Mouse (Mus musculus) limb, embryonic 10.5 days (tissue): ENCODE measurements around the gene Cd34. TPM values are rescaled to one million over a fixed set of nuclear protein-coding genes. Genes with fewer than 3 reads are reported as not detected.

Source experiments
- DNase-seq: peaks from one replicate; pipeline ENCODE4 v3.0.0-alpha.2; 2017; ENCODE audit warnings: low spot score
- H3K27ac ChIP-seq: fragments of 300-500 bp; sonication (generic); 2 replicates; pipeline ENCODE4 v1.5.1; 2016; ENCODE audit warnings: mild to moderate bottlenecking
- H3K27me3 ChIP-seq: fragments of 300-500 bp; sonication (generic); 2 replicates; pipeline ENCODE4 v1.6.1; 2016; ENCODE audit warnings: low read depth, mild to moderate bottlenecking; ENCODE audit not compliant: poor library complexity, severe bottlenecking
- H3K36me3 ChIP-seq: fragments of 300-500 bp; sonication (generic); 2 replicates; pipeline ENCODE4 v1.6.1; 2016; ENCODE audit warnings: mild to moderate bottlenecking, moderate library complexity
- H3K4me1 ChIP-seq: fragments of 300-500 bp; sonication (generic); 2 replicates; pipeline ENCODE4 v1.6.1; 2016
- H3K4me3 ChIP-seq: fragments of 300-500 bp; sonication (generic); 2 replicates; pipeline ENCODE4 v1.5.1; 2016; ENCODE audit warnings: mild to moderate bottlenecking, moderate library complexity
- H3K9me3 ChIP-seq: fragments of 300-500 bp; sonication (generic); replicated peaks from 2 replicates; pipeline ENCODE4 v1.6.1; 2016; ENCODE audit warnings: mild to moderate bottlenecking
- WGBS: fragments of 180-500 bp; shearing (Covaris S2); methylation state at CpG from one replicate; pipeline ENCODE4 v1.1.7; 2016; 5-methylcytosine and 5-hydroxymethylcytosine counted together
- polyA plus RNA-seq: library from polyadenylated mRNA; unstranded; fragments of >200 nt; fragmentation: Nextera tagmentation; extraction: Ambion mirVana; gene quantifications from 2 replicates; pipeline ENCODE4 v1.2.1, GENCODE M21; 2016

The Cd34 gene
- polyA plus RNA-seq, 1 experiment from 2014 or later = 52.3 TPM

DNA sequence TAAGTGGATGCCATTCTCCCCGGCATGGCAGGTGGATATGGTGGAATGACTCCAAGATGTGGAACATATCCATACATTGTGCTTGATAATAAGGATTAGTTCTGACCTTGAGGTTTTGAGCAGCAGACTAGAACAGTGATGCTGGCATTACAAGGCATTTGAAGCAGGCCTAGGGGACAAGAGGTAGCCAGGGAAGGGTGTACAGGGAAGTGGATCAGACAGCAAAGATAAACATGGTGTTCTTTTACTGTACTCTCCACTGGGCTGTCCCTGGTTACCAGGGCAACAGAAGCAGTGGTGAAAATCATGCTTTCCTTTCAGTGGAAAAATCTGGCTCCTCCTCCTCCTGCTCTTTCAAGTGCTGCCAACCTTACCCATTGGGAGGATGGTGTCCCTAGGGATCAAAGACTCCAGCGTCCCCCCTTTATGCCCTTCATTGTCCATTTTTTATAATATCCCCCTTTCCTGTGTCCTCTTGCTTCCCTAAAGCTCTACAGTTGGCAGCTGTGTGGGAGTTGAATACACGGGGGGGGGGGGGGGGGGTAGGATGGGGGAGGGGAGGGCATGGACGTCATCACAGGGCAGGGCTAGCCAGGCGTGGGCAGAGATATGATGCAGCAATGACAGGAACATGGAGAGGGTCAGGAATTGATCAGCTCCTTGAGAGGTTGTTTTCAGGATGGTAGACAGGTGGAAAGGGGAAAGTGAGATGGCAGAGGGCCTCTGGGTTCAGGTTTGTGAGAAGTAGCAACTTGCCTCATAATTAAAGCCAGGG, 39.5 kb downstream of the Cd34 start:
- no peak overlapping the region for H3K27ac ChIP-seq
- DNase-seq = no peak
- no peaks in the 10 kb centered on the region for H3K36me3 ChIP-seq
- 73% methylated on average over 5 of the region's 5 CpGs for WGBS
- H3K27me3 ChIP-seq = peaks cover 23% of the 10 kb centered on the region
- no peaks in the 10 kb centered on the region for H3K9me3 ChIP-seq
- no peak overlapping the region for H3K4me3 ChIP-seq
- H3K4me1 ChIP-seq = peaks cover 13% of the 10 kb centered on the region

DNA sequence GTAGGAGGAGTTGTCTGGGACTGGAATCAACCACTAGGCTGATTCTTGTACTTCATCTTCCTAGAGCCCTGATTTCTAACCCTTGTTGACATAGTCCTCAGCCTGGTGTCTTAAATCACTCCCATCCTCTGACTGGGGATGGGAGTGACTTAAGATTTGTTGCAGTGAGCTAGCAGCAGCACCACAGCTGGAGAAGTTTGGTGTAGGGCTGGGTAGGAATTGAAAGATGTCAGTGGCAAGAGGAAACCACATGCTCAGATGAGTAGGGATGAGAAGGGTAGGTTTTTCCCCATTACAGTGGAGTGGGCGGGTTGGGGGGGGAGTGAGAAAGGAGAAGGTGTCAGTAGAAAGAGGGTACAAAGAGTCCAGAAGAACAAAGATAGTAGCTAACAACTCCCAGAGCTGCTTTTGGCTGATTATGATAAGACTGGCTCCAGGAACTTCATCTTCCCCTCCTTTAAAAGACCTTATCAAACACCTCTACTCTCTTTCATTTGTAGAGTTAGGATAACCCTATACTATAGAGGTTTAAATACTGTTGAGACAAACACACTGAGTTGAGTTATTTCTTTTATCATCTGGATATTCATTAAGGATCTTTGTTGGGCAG, 42.3 kb downstream of the Cd34 start:
- 61% methylated on average over 1 of the region's 1 CpGs for WGBS
- Histone ChIP-seq H3K4me1 (peaks cover 13% of the 10 kb centered on the region), H3K36me3 (no peaks in the 10 kb centered on the region), H3K27me3 (peaks cover 9% of the 10 kb centered on the region; the same call in 1 of the 2 replicates), H3K27ac (no peak overlapping the region), H3K9me3 (no peaks in the 10 kb centered on the region), H3K4me3 (no peak overlapping the region)
- no peak for DNase-seq

DNA sequence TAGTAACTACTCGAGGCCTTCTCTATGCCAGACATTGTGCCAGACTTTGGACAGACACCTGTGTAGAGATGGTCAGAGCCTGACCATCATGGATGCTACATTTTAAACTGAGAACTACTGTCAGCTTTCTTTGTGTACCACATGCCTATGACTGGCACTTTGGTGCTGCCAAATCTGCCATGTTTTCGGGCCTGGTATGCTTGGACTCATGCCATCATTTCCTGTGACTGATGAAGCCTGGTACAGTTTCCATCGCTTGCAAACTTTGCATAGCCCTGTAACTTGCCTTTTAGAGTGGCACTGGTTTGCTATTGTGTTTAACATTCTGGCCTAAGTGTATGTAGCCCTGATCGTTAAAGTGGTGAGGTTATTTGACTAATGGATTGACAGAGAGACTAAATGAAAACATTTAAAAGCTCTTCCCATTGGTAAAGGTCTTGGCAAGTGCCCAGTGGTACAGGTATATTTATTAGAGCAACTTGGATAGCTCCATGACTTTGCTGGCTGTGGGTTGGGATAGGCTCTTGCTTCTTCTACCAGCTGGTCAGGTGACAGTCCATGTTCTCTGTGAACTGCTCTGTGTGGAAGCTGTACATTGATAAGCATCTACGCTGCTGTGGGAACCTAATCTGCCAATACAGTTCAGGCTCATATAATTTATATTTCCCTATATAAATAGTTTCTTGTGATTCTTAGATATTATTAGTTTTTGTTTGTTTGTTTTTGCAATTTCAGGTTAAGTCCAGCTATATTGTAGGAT, 44.5 kb downstream of the Cd34 start:
- H3K9me3 ChIP-seq = no peaks in the 10 kb centered on the region
- H3K4me1 ChIP-seq = no peaks in the 10 kb centered on the region
- no peak for DNase-seq
- no peaks in the 10 kb centered on the region for H3K27me3 ChIP-seq
- no peaks in the 10 kb centered on the region for H3K36me3 ChIP-seq
- 91% methylated on average over 5 of the region's 5 CpGs for WGBS
- no peak overlapping the region for H3K4me3 ChIP-seq
- H3K27ac ChIP-seq = no peak overlapping the region

DNA sequence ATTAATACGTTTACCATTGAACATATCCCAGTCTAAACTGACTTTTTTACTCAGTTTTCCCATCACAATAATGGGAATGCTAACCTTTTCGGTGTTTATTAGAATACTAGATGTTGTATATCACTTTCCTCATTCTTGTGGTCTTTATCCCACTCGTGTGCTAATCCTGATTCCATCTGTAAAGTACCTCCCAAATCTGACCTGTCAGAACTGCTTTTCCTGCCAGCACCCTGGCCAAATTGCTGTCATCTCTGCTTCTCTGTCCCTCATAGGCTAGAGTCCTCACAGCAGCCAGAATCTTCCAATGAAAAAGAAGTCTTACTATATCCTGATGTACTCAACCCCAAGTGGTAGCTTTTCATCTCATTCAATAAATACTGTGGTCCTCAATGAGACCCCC, 46.3 kb downstream of the Cd34 start:
- DNase-seq = no peak
- WGBS = 83% methylated on average over 3 of the region's 3 CpGs
- H3K27me3 ChIP-seq = no peaks in the 10 kb centered on the region
- no peaks in the 10 kb centered on the region for H3K36me3 ChIP-seq
- no peak overlapping the region for H3K27ac ChIP-seq
- H3K4me1 ChIP-seq = no peaks in the 10 kb centered on the region
- H3K9me3 ChIP-seq = no peaks in the 10 kb centered on the region
- no peak overlapping the region for H3K4me3 ChIP-seq

DNA sequence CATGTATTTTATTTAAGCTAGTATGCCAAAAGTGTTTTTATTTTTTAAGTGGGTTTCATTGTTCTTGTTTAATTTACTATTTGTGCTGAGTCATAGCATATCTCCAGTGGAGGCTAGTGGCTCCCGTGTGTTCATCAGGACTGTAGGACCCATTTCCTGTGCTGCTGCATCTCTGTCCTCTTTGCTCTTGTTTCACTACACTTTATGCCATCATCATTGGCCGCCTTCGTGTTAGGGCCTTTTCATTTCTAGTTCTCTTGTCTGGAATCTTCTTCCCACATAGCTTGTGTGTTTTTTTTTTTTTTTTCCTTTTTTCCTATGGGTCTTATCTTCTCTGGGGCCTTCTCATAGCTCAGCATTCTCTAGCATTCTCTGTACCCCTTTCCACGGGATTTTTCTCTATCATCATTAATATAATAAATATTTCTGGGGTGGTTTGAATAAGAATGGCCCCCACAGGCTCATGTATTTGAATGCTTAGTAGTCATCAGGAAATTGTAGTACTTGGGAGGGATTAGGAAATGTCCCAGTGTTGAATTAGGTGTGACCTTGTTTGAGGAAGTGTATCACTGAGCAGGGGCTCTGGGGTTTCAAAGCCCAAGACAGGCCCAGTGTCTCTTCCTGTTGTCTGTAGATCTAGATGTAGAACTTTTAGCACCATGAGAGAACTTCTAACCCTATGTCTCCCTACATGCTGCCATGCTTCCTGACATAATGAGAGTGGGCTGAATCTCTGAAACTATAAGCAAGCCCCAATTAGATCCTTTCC, 47.0 kb downstream of the Cd34 start:
- no peaks in the 10 kb centered on the region for H3K9me3 ChIP-seq
- no peak for DNase-seq
- no peaks in the 10 kb centered on the region for H3K27me3 ChIP-seq
- no peak overlapping the region for H3K27ac ChIP-seq
- no peaks in the 10 kb centered on the region for H3K36me3 ChIP-seq
- 81% methylated on average over 4 of the region's 4 CpGs for WGBS
- no peaks in the 10 kb centered on the region for H3K4me1 ChIP-seq
- H3K4me3 ChIP-seq = no peak overlapping the region

DNA sequence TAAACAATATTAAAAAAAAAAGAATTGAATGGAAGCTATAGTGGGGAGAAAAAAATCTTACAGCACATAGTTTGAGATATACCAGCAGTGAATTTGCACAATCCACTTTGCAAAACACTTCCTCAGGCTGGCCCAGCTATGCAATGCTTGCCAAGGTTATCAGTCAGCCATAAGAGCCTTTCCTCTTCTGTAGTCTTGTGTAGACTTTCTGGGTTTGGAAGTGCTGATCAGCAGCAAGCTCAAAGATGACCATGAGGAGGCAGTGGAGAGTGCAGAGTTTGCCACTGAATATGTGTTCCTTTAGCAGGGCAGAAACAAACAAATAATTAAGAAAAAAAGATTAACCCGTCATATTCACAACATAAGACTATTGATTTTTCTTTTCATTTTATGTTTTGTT, 50.4 kb downstream of the Cd34 start:
- 97% methylated on average over 1 of the region's 1 CpGs for WGBS
- H3K27me3 ChIP-seq = no peaks in the 10 kb centered on the region
- no peaks in the 10 kb centered on the region for H3K4me1 ChIP-seq
- H3K4me3 ChIP-seq = no peak overlapping the region
- H3K9me3 ChIP-seq = no peaks in the 10 kb centered on the region
- H3K27ac ChIP-seq = no peak overlapping the region
- no peak for DNase-seq
- no peaks in the 10 kb centered on the region for H3K36me3 ChIP-seq

DNA sequence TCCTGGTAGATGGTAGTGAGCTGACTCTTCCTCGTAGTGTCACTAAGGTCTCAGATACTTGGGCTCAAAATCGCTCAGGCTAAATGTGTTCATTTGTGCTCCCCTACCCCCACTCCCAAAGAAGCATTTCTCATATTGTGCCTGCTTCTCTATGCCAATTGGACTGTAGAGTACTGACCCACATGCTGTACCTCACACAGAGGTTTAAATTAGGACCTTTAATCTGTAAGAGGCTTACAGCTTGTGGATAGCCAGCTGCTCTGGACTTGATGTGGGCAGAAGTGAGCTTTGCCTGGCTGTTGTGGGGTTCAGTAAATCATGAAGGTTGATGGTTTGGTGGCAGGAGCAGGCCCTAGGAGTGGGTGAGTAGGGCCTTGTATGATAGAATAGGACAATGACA, 52.4 kb downstream of the Cd34 start:
- no peaks in the 10 kb centered on the region for H3K4me1 ChIP-seq
- 86% methylated on average over 2 of the region's 2 CpGs for WGBS
- no peak for DNase-seq
- no peak overlapping the region for H3K27ac ChIP-seq
- no peaks in the 10 kb centered on the region for H3K9me3 ChIP-seq
- H3K4me3 ChIP-seq = no peak overlapping the region
- no peaks in the 10 kb centered on the region for H3K27me3 ChIP-seq
- H3K36me3 ChIP-seq = no peaks in the 10 kb centered on the region

DNA sequence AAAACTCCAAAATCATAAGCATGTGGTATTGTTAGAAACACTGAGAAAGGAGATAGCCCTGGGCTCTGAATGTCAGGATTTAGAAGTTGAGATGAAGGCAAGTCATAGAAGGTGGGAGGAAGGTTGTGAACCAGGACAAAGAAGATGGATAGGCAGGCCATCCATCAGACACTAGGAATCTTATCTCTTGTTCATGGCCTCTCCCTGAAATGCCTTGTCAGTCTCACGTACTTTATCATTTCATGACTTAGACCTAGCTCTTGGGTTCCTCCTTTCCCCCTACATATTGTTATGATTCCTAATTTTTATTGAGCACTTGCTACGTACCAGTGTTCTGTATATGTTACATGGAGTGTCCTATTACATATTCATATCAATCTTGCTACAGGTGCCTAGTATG, 53.0 kb downstream of the Cd34 start:
- no peaks in the 10 kb centered on the region for H3K36me3 ChIP-seq
- WGBS = 81% methylated on average over 2 of the region's 2 CpGs
- H3K27me3 ChIP-seq = no peaks in the 10 kb centered on the region
- H3K4me1 ChIP-seq = no peaks in the 10 kb centered on the region
- no peaks in the 10 kb centered on the region for H3K9me3 ChIP-seq
- DNase-seq = no peak
- no peak overlapping the region for H3K4me3 ChIP-seq
- H3K27ac ChIP-seq = no peak overlapping the region

DNA sequence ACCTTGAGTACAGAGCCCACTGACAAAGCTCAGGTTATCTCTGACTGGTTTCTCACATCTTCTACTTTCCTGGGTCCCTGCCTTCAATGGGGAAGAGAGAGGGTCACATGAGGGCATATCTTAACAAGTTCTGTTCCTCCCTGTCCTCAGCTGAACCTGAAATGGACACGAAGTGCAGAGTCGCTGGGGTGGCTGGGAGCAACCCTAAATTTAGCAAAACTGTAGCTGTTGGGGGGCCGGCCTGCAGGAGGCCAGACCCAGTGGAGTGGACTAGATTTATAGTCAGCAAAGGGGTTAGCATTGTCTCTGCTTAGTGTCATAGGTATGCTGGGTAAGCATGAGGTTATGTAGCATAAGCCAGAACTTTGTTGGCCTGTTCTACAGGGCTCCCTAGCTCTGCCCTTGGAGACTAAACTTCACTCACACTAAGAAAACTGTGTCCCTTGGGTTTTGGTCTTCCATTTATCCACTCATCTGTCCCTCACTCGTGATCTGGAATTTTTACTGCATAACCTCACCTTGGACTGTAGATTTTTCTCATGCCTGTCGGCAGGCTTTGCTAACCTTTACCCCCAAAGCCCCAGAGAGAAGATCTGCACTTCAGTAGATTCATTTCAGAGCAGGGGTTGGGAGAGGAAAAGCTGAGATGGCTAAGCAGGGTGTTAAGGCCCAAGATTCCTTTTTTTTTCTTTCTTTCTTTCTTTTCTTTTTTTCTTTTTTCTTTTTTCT, 54.1 kb downstream of the Cd34 start:
- no peak overlapping the region for H3K27ac ChIP-seq
- DNase-seq = no peak
- H3K27me3 ChIP-seq = no peaks in the 10 kb centered on the region
- no peaks in the 10 kb centered on the region for H3K4me1 ChIP-seq
- no peaks in the 10 kb centered on the region for H3K36me3 ChIP-seq
- no peak overlapping the region for H3K4me3 ChIP-seq
- 79% methylated on average over 5 of the region's 5 CpGs for WGBS
- no peaks in the 10 kb centered on the region for H3K9me3 ChIP-seq

DNA sequence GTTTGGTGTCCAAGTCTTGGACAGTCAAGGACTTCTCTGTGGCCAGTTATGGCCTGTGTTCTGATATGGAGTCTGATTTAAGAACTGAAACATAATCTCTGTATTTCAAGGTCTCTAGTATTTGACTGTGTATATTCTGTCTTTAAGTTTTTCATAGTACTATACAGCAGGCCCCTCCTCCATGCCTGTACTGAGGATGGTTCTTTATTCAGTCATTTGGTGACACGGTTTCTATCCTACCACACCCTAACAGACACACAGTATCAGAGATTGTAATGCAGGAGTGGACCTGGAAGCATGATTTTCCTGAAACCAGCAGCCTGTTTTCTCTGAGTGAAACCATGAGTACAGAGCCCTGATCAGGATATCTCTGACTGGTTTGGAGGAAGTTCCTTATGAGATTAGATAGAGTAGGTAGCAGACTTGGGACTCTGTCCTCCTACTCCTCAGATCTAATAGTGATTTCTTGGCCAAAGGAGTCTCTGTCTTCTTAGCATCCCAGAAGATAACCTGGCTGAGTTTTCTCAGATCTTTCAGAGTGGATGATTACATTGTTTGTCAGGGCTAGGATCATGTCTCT, 54.9 kb downstream of the Cd34 start:
- H3K27me3 ChIP-seq = no peaks in the 10 kb centered on the region
- no peaks in the 10 kb centered on the region for H3K9me3 ChIP-seq
- 92% methylated on average over 1 of the region's 1 CpGs for WGBS

DNA sequence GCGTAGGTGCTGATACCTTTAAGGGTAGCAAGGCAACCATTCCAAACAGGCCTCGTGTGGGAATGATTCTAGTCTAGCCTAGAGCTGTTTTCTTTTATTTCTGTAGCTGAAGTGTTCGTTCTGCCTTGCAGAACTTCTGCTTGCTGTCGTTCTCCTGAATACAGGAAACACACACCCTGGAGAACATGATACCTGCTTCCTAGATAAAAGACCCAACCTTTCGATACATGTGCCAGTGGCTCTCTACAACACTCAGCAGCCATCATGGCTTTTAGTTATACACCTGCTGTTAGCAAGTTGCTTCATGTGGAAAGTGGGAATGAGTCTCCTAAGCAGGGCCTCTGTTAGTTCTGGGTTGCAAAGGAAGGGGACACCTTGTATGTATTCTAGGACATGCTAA, 55.6 kb downstream of the Cd34 start:
- no peak overlapping the region for H3K27ac ChIP-seq
- DNase-seq = no peak
- H3K36me3 ChIP-seq = no peaks in the 10 kb centered on the region
- H3K27me3 ChIP-seq = no peaks in the 10 kb centered on the region
- H3K4me1 ChIP-seq = no peaks in the 10 kb centered on the region
- H3K9me3 ChIP-seq = no peaks in the 10 kb centered on the region
- H3K4me3 ChIP-seq = no peak overlapping the region
- 86% methylated on average over 5 of the region's 5 CpGs for WGBS

More for the DNA sequence above, 54.9 kb downstream of the Cd34 start:
- H3K4me1 ChIP-seq = no peaks in the 10 kb centered on the region
- no peaks in the 10 kb centered on the region for H3K36me3 ChIP-seq
- H3K4me3 ChIP-seq = no peak overlapping the region
- DNase-seq = no peak
- no peak overlapping the region for H3K27ac ChIP-seq

DNA sequence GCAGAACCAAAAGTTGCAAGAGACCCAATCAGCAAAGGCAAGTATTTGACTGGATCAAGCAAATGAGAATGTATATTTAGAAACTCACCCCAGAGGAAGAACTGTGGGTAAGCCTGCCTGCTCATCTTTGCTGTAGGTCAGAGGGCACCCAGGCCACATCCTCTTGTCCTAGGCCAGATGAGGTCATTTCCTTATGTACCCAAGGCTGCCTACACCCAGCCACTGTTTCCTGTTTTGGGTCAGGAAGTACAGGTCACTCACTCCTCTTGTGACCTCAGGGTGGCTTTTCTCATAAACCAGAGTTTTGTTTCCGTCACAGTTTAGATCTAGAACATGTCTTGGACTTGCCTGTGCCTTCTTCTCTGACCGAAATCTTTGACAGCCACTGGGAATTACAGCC, 56.6 kb downstream of the Cd34 start:
- no peak overlapping the region for H3K4me3 ChIP-seq
- H3K36me3 ChIP-seq = no peaks in the 10 kb centered on the region
- 84% methylated on average over 2 of the region's 2 CpGs for WGBS
- H3K9me3 ChIP-seq = no peaks in the 10 kb centered on the region
- no peak for DNase-seq
- no peaks in the 10 kb centered on the region for H3K4me1 ChIP-seq
- no peaks in the 10 kb centered on the region for H3K27me3 ChIP-seq
- no peak overlapping the region for H3K27ac ChIP-seq
